Mouse (Mus musculus): Measurements from ENCODE around the gene Nfkb1. TPM values are rescaled to one million over a fixed set of nuclear protein-coding genes. Genes with fewer than 3 reads are reported as not detected.

Nfkb1 gene
- polyA plus RNA-seq, 1 experiment: 106 TPM

DNA sequence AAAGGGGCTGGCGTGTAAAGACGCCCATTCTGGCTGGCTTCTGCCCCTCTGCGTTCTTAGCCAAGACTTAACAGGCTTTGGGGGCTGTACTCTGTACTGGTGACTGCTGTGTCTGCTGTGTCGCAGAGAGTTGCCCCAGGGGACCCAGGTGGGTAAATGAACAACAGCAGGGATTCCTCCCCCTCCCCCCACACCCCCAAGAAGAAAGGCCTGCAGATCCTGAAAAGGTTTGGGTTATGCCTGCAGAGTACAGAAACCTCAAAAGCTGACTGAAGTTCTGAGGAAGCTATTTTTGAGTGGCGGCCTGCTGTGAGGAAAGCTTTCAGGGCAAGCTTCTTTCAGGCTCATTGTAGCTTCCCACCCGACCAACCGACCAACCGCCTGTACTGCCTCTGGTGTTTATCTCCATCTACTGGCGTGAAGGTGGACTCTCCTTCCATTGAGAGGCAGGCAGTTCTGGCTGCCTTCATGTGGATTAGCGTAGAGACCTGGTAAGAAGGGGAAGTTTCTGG lies 109.7 kb downstream of the Nfkb1 start:
- H3K4me3 ChIP-seq (ENCODE audit: insufficient read depth, low read length): no peak overlapping the region
- H3K27ac ChIP-seq (ENCODE audit: insufficient read depth, low read depth, low read length): no peak overlapping the region
- TF ChIP-seq POLR2A (IDR thresholded peaks at IDR 0.05; ENCODE audit: borderline replicate concordance, low read depth, low read length): no peak
- TF ChIP-seq CTCF (IDR thresholded peaks at IDR 0.05; ENCODE audit: low read depth, low read length): no peak
- peaks cover 28% of the 10 kb centered on the region for H3K4me1 ChIP-seq (ENCODE audit: control insufficient read depth, insufficient read depth, low read length)

- Histone ChIP-seq H3K27ac (ENCODE audit: insufficient read depth, low read depth, low read length) (no peak overlapping the region), H3K4me1 (ENCODE audit: control insufficient read depth, insufficient read depth, low read length) (peaks cover 25% of the 10 kb centered on the region), H3K4me3 (ENCODE audit: insufficient read depth, low read length) (no peak overlapping the region)
- no peak for TF ChIP-seq POLR2A (IDR thresholded peaks at IDR 0.05; ENCODE audit: borderline replicate concordance, low read depth, low read length)
- no peak for TF ChIP-seq CTCF (IDR thresholded peaks at IDR 0.05; ENCODE audit: low read depth, low read length)
Measured at GRCm38 (mm10) chr3:135580439-135581275, 110.7 kb downstream of the Nfkb1 start.

GRCm38 (mm10) chr3:135579179-135579578 lies 112.2 kb downstream of the Nfkb1 start:
- H3K4me3 ChIP-seq (ENCODE audit: insufficient read depth, low read length): no peak overlapping the region
- peaks cover 31% of the 10 kb centered on the region for H3K4me1 ChIP-seq (ENCODE audit: control insufficient read depth, insufficient read depth, low read length)
- no peak for TF ChIP-seq CTCF (IDR thresholded peaks at IDR 0.05; ENCODE audit: low read depth, low read length)
- no peak for TF ChIP-seq POLR2A (IDR thresholded peaks at IDR 0.05; ENCODE audit: borderline replicate concordance, low read depth, low read length)
- no peak overlapping the region for H3K27ac ChIP-seq (ENCODE audit: insufficient read depth, low read depth, low read length)

- TF ChIP-seq POLR2A (IDR thresholded peaks at IDR 0.05; ENCODE audit: borderline replicate concordance, low read depth, low read length) (no peak), CTCF (IDR thresholded peaks at IDR 0.05; ENCODE audit: low read depth, low read length) (no peak)
- H3K4me1 ChIP-seq (ENCODE audit: control insufficient read depth, insufficient read depth, low read length): peaks cover 31% of the 10 kb centered on the region
- H3K4me3 ChIP-seq (ENCODE audit: insufficient read depth, low read length): no peak overlapping the region
- no peak overlapping the region for H3K27ac ChIP-seq (ENCODE audit: insufficient read depth, low read depth, low read length)
Measured at GRCm38 (mm10) chr3:135578588-135579140, 112.7 kb downstream of the Nfkb1 start.

GRCm38 (mm10) chr3:135575126-135575525 lies 116.2 kb downstream of the Nfkb1 start:
- H3K27ac ChIP-seq (ENCODE audit: insufficient read depth, low read depth, low read length): no peak overlapping the region
- no peak for TF ChIP-seq POLR2A (IDR thresholded peaks at IDR 0.05; ENCODE audit: borderline replicate concordance, low read depth, low read length)
- no peak for TF ChIP-seq CTCF (IDR thresholded peaks at IDR 0.05; ENCODE audit: low read depth, low read length)
- H3K4me3 ChIP-seq (ENCODE audit: insufficient read depth, low read length): no peak overlapping the region
- peaks cover 20% of the 10 kb centered on the region for H3K4me1 ChIP-seq (ENCODE audit: control insufficient read depth, insufficient read depth, low read length)

GRCm38 (mm10) chr3:135573051-135573450 lies 118.3 kb downstream of the Nfkb1 start:
- Histone ChIP-seq H3K4me3 (ENCODE audit: insufficient read depth, low read length) (no peak overlapping the region), H3K4me1 (ENCODE audit: control insufficient read depth, insufficient read depth, low read length) (peaks cover 6% of the 10 kb centered on the region), H3K27ac (ENCODE audit: insufficient read depth, low read depth, low read length) (no peak overlapping the region)
- TF ChIP-seq CTCF (IDR thresholded peaks at IDR 0.05; ENCODE audit: low read depth, low read length) (no peak), POLR2A (IDR thresholded peaks at IDR 0.05; ENCODE audit: borderline replicate concordance, low read depth, low read length) (no peak)

GRCm38 (mm10) chr3:135571540-135571939 lies 119.8 kb downstream of the Nfkb1 start:
- Histone ChIP-seq H3K4me1 (ENCODE audit: control insufficient read depth, insufficient read depth, low read length) (peaks cover 6% of the 10 kb centered on the region), H3K27ac (ENCODE audit: insufficient read depth, low read depth, low read length) (no peak overlapping the region), H3K4me3 (ENCODE audit: insufficient read depth, low read length) (no peak overlapping the region)
- TF ChIP-seq POLR2A (IDR thresholded peaks at IDR 0.05; ENCODE audit: borderline replicate concordance, low read depth, low read length) (no peak), CTCF (IDR thresholded peaks at IDR 0.05; ENCODE audit: low read depth, low read length) (no peak)

DNA sequence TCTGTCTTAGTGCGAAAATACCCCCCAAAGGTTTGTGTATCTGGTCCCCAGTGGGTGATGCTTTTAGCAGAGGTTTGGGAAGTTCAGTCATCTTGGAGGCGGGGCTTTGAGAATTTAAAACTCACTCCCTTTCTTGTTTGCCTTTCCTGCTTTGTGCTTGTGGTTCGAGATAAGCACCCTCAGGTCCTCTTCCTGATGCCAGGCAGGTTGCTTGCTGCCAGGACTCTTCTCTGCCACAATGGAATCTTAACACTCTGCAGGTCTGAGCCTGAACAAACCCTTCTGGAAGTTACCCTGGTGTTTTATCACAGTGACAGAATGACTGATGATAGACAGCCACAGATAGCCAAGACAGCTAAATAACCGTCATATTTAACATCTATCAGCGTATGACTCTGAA lies 122.7 kb downstream of the Nfkb1 start:
- H3K4me3 ChIP-seq (ENCODE audit: insufficient read depth, low read length): no peak overlapping the region
- no peak overlapping the region for H3K27ac ChIP-seq (ENCODE audit: insufficient read depth, low read depth, low read length)
- TF ChIP-seq POLR2A (IDR thresholded peaks at IDR 0.05; ENCODE audit: borderline replicate concordance, low read depth, low read length) (no peak), CTCF (IDR thresholded peaks at IDR 0.05; ENCODE audit: low read depth, low read length) (no peak)
- peaks cover 7% of the 10 kb centered on the region for H3K4me1 ChIP-seq (ENCODE audit: control insufficient read depth, insufficient read depth, low read length)

DNA sequence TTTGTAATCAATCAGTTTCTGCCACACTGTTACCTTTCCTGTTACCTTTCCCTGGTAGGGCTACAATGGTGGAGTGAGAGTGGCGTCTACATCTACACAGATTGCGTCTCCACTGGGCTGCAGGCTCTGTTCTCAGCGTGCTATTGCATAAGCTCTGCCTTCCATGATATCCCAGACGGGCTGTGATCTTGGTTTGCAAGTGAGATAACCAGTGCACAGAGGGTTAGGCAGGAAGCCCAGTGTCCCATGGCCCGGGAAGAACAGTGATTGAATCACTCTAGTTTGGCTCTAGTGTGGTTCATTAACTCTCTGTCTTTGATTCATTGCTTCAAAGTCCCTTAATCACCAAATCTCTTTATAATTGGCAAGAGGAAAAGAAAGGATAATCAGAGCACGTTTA lies 123.5 kb downstream of the Nfkb1 start:
- Histone ChIP-seq H3K27ac (ENCODE audit: insufficient read depth, low read depth, low read length) (no peak overlapping the region), H3K4me1 (ENCODE audit: control insufficient read depth, insufficient read depth, low read length) (peaks cover 7% of the 10 kb centered on the region), H3K4me3 (ENCODE audit: insufficient read depth, low read length) (no peak overlapping the region)
- TF ChIP-seq POLR2A (IDR thresholded peaks at IDR 0.05; ENCODE audit: borderline replicate concordance, low read depth, low read length) (no peak), CTCF (IDR thresholded peaks at IDR 0.05; ENCODE audit: low read depth, low read length) (no peak)

DNA sequence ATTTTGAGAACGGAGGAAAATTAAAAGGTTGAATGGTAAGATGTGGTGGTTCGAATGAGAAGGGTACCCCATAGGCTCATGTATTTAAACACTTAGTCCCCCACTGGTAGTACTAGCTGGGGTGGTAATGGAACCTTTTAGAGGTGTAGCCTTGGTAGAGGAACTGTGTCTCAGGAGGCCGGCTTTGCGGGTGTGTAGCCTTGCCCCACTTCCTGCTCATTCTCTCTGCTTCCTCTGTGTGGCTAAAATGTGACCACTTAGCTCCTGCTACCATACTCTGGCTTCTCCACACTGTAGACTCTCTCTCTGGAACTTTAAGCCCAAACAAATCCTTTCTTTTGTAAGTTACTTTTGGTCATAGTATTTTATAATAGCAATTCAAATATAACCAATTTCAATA lies 126.0 kb downstream of the Nfkb1 start:
- H3K4me1 ChIP-seq (ENCODE audit: control insufficient read depth, insufficient read depth, low read length): peaks cover 7% of the 10 kb centered on the region
- no peak overlapping the region for H3K4me3 ChIP-seq (ENCODE audit: insufficient read depth, low read length)
- no peak overlapping the region for H3K27ac ChIP-seq (ENCODE audit: insufficient read depth, low read depth, low read length)
- TF ChIP-seq POLR2A (IDR thresholded peaks at IDR 0.05; ENCODE audit: borderline replicate concordance, low read depth, low read length): no peak
- no peak for TF ChIP-seq CTCF (IDR thresholded peaks at IDR 0.05; ENCODE audit: low read depth, low read length)
